Mouse (Mus musculus): Measurements from ENCODE around the gene Pakap.

DNA sequence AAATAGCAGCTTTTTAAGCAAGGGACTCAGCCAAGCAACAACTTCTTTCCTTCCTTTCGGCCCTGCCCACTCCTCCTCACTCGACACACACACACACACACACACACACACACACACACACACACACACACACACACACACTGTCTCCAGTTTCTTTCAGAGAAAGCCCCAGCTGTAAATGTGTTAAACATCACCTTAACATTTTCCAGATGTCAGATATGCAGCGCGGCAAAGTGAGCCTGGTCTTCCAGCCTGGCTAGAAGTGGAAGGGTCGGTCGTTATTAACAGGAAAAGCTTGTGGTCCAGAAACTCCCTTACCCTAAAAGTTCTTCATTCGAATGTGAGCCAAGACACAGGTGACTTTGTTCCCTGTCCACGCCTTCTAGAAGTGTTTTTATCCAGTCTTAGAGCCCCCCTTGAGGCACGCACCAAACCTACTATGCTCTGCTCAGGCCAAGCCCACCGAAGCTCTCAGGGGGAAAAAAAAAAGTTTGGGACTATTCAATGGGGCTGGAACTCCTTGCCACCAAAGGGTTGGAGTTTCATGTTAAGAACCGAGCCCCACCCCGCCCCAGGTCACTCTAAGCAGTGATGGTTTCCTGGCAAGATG, 278.5 kb downstream of the Pakap start:
- no peak for TF ChIP-seq CTCF (IDR thresholded peaks at IDR 0.05; ENCODE audit: control insufficient read depth, insufficient read depth, insufficient read length)
- TF ChIP-seq CEBPB (IDR thresholded peaks at IDR 0.05; ENCODE audit: low read depth): no peak
- TF ChIP-seq USF1 (IDR thresholded peaks at IDR 0.05; ENCODE audit: low read depth): no peak
- no peak for TF ChIP-seq FOSL1 (IDR thresholded peaks at IDR 0.05; ENCODE audit: insufficient read depth, low read length, poor library complexity, severe bottlenecking)
- no peak for TF ChIP-seq MYOG (IDR thresholded peaks at IDR 0.05; ENCODE audit: control insufficient read depth, extremely low read depth, insufficient read length)
- no peak for TF ChIP-seq MAX (IDR thresholded peaks at IDR 0.05)
